Mouse (Mus musculus): ENCODE measurements at regions not wholly inside any gene's neighbourhood (a gene's known extent, or its start where the extent isn't known, plus 50 kb on each side); places are given as distances from the start of the nearest gene placed in this dataset.

GRCm38 (mm10) chr1:92731353-92732282, 83.0 kb upstream of the Otos start:
- no peak for DNase-seq (ENCODE audit: extremely low read depth, insufficient read length, low spot score)

- no peak for DNase-seq (ENCODE audit: extremely low read depth, insufficient read length, low spot score)
These were observed 81.9 kb upstream of the Otos start for GRCm38 (mm10) chr1:92730576-92730975.

- no peak for DNase-seq (ENCODE audit: extremely low read depth, insufficient read length, low spot score)
These were observed 79.3 kb upstream of the Otos start for GRCm38 (mm10) chr1:92727961-92728360.

GRCm38 (mm10) chr1:92727371-92727770, 78.7 kb upstream of the Otos start:
- no peak for DNase-seq (ENCODE audit: extremely low read depth, insufficient read length, low spot score)

GRCm38 (mm10) chr1:92726341-92726740, 77.7 kb upstream of the Otos start:
- DNase-seq (ENCODE audit: extremely low read depth, insufficient read length, low spot score): no peak

GRCm38 (mm10) chr1:92724135-92724534, 75.5 kb upstream of the Otos start:
- DNase-seq (ENCODE audit: extremely low read depth, insufficient read length, low spot score): no peak

- no peak for DNase-seq (ENCODE audit: extremely low read depth, insufficient read length, low spot score)
These were observed 71.9 kb upstream of the Otos start for GRCm38 (mm10) chr1:92720567-92720966.

- no peak for DNase-seq (ENCODE audit: extremely low read depth, insufficient read length, low spot score)
These were observed 71.2 kb upstream of the Otos start for GRCm38 (mm10) chr1:92719864-92720263.

GRCm38 (mm10) chr1:92718108-92718507, 69.5 kb upstream of the Otos start:
- DNase-seq (ENCODE audit: extremely low read depth, insufficient read length, low spot score): no peak

GRCm38 (mm10) chr1:92714725-92715324, 66.2 kb upstream of the Otos start:
- no peak for DNase-seq (ENCODE audit: extremely low read depth, insufficient read length, low spot score)

- peak; percentile 86 for DNase-seq (ENCODE audit: extremely low read depth, insufficient read length, low spot score)
These were observed 63.7 kb upstream of the Otos start for GRCm38 (mm10) chr1:92712366-92712765.

- DNase-seq (ENCODE audit: extremely low read depth, insufficient read length, low spot score): no peak
These were observed 61.7 kb upstream of the Otos start for GRCm38 (mm10) chr1:92710321-92710839.

- no peak for DNase-seq (ENCODE audit: extremely low read depth, insufficient read length, low spot score)
These were observed 60.7 kb upstream of the Otos start for GRCm38 (mm10) chr1:92709190-92709850.

GRCm38 (mm10) chr1:92707917-92708897, 59.6 kb upstream of the Otos start:
- DNase-seq (ENCODE audit: extremely low read depth, insufficient read length, low spot score): no peak

- no peak for DNase-seq (ENCODE audit: extremely low read depth, insufficient read length, low spot score)
These were observed 58.8 kb upstream of the Otos start for GRCm38 (mm10) chr1:92707441-92707840.

GRCm38 (mm10) chr1:92703903-92704302, 55.3 kb upstream of the Otos start:
- peak; percentile 82 for DNase-seq (ENCODE audit: extremely low read depth, insufficient read length, low spot score)

- DNase-seq (ENCODE audit: extremely low read depth, insufficient read length, low spot score): no peak
These were observed 54.6 kb upstream of the Otos start for GRCm38 (mm10) chr1:92703270-92703669.

GRCm38 (mm10) chr1:92700107-92700506, 51.5 kb upstream of the Otos start:
- DNase-seq (ENCODE audit: extremely low read depth, insufficient read length, low spot score): no peak

- DNase-seq (ENCODE audit: extremely low read depth, insufficient read length, low spot score): no peak
These were observed 51.1 kb upstream of the Otos start for GRCm38 (mm10) chr1:92699697-92700096.

GRCm38 (mm10) chr1:92699048-92699447, 50.4 kb upstream of the Otos start:
- peak; percentile 77 for DNase-seq (ENCODE audit: extremely low read depth, insufficient read length, low spot score)

All from 3134 (cell line).